Mouse (Mus musculus) myocyte (in vitro differentiated cells): ENCODE results near the gene Rag2. TPM values are rescaled to one million over a fixed set of nuclear protein-coding genes. Genes with fewer than 3 reads are reported as not detected.

ENCODE experiments used
- H3K27me3 ChIP-seq: one replicate; pipeline ENCODE4 v1.6.1; 2011; ENCODE audit not compliant: control insufficient read depth, insufficient read depth, insufficient read length
- H3K36me3 ChIP-seq: one replicate; pipeline ENCODE4 v1.6.1; 2011; ENCODE audit not compliant: control insufficient read depth, insufficient read depth
- H3K4me2 ChIP-seq: one replicate; pipeline ENCODE4 v1.6.1; 2011; ENCODE audit warnings: low read depth, control low read depth
- H3K4me3 ChIP-seq: one replicate; pipeline ENCODE4 v1.5.1; 2011; ENCODE audit warnings: mild to moderate bottlenecking, control low read depth, moderate library complexity
- H3K79me2 ChIP-seq: one replicate; pipeline ENCODE4 v1.6.1; 2011; ENCODE audit not compliant: control insufficient read depth, insufficient read depth
- H3ac ChIP-seq: one replicate; pipeline ENCODE4 v1.6.1; 2011; ENCODE audit not compliant: control insufficient read depth, insufficient read length
- CEBPB ChIP-seq: IDR thresholded peaks from 2 replicates; pipeline ENCODE4 v1.6.1; 2011; ENCODE audit warnings: mild to moderate bottlenecking, moderate library complexity; ENCODE audit not compliant: poor library complexity, insufficient read depth, severe bottlenecking
- E2F4 ChIP-seq: IDR thresholded peaks from one replicate; pipeline ENCODE4 v1.6.1; 2011; ENCODE audit warnings: mild to moderate bottlenecking, control low read depth, moderate library complexity; ENCODE audit not compliant: insufficient read depth
- MAX ChIP-seq: IDR thresholded peaks from one replicate; pipeline ENCODE4 v1.6.1; 2011; ENCODE audit warnings: low read depth, mild to moderate bottlenecking, control low read depth
- MYOD1 ChIP-seq, 3 experiments: IDR thresholded peaks; one replicate each; pipeline ENCODE4 v1.6.1; 2011; ENCODE audit warnings: control low read depth in 2 of 3, low read depth in 2 of 3, mild to moderate bottlenecking in 2 of 3, moderate library complexity in 1 of 3; ENCODE audit not compliant: insufficient read length in 2 of 3, control insufficient read depth in 1 of 3
- MYOG ChIP-seq, 3 experiments: IDR thresholded peaks; one replicate each; pipeline ENCODE4 v1.6.1; 2011; ENCODE audit warnings: control low read depth in 2 of 3, low read depth in 2 of 3, mild to moderate bottlenecking in 2 of 3; ENCODE audit not compliant: insufficient read length in 2 of 3, control insufficient read depth in 1 of 3, insufficient read depth in 1 of 3
- POLR2A ChIP-seq: IDR thresholded peaks from one replicate; pipeline ENCODE4 v1.6.1; 2011; ENCODE audit warnings: low read depth, mild to moderate bottlenecking, control low read depth, moderate library complexity; ENCODE audit not compliant: insufficient read length
- POLR2AphosphoS2 ChIP-seq: IDR thresholded peaks from one replicate; pipeline ENCODE4 v1.6.1; 2011; ENCODE audit warnings: low read depth, control low read depth; ENCODE audit not compliant: insufficient read length
- REST ChIP-seq: IDR thresholded peaks from one replicate; pipeline ENCODE4 v1.6.1; 2011; ENCODE audit warnings: mild to moderate bottlenecking, control low read depth, moderate library complexity; ENCODE audit not compliant: insufficient read depth, insufficient read length
- SRF ChIP-seq: IDR thresholded peaks from one replicate; pipeline ENCODE4 v1.6.1; 2011; ENCODE audit warnings: low read depth; ENCODE audit not compliant: control insufficient read depth, insufficient read length
- TCF12 ChIP-seq: IDR thresholded peaks from one replicate; pipeline ENCODE4 v1.6.1; 2011; ENCODE audit warnings: mild to moderate bottlenecking, control low read depth; ENCODE audit not compliant: poor library complexity, insufficient read depth, severe bottlenecking
- TCF3 ChIP-seq: IDR thresholded peaks from one replicate; pipeline ENCODE4 v1.6.1; 2011; ENCODE audit warnings: low read depth, control low read depth; ENCODE audit not compliant: insufficient read length
- USF1 ChIP-seq: IDR thresholded peaks from one replicate; pipeline ENCODE4 v1.6.1; 2011; ENCODE audit warnings: low read depth, mild to moderate bottlenecking, control low read depth, moderate library complexity
- polyA plus RNA-seq: library from polyadenylated mRNA; unstranded; fragments of >200 nt; fragmentation: generic; extraction: Trizol; gene quantifications from one replicate; pipeline ENCODE4 v1.2.1, GENCODE M21; 2012; ENCODE audit warnings: missing spikeins

Rag2 gene
- polyA plus RNA-seq, 1 experiment, result not detected

DNA sequence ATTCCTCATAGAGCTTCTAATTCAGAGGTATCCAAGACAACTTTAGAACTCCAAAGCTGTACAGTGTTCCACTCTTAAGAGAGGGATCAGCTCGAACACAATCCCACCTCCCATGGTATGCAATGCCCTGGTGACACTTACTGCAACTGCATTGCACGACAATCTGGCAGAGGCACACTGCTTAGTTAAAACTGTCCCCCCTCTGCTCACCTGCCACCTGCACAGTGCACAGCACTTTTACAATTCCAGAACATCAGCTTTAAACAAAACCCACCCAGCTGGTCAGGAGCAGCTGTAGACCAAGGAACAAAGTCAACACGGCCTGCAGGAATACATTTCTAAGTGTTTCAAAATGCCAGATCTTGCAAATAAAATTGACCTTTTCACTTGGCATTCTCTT lies 3.6 kb upstream of the Rag2 start:
- Histone ChIP-seq H3K79me2 (no peaks in the 10 kb centered on the region), H3K4me2 (no peak overlapping the region), H3K27me3 (peaks cover 6% of the 10 kb centered on the region), H3ac (no peak overlapping the region), H3K4me3 (no peak overlapping the region), H3K36me3 (no peaks in the 10 kb centered on the region)
- TF ChIP-seq MYOG (IDR thresholded peaks at IDR 0.05; ENCODE audit: control insufficient read depth in 1 of 3, insufficient read depth in 1 of 3, insufficient read length in 2 of 3, low read depth in 2 of 3) (no peak), POLR2A (no peak), SRF (no peak), REST (no peak), TCF12 (no peak), MYOD1 (IDR thresholded peaks at IDR 0.05; ENCODE audit: control insufficient read depth in 1 of 3, insufficient read length in 2 of 3, low read depth in 2 of 3) (no peak), POLR2AphosphoS2 (no peak), CEBPB (no peak), USF1 (no peak), MAX (no peak), E2F4 (no peak), TCF3 (no peak)

- no peaks in the 10 kb centered on the region for H3K36me3 ChIP-seq
- no peaks in the 10 kb centered on the region for H3K79me2 ChIP-seq
- H3K4me2 ChIP-seq, result no peak overlapping the region
- TF ChIP-seq MYOD1 (IDR thresholded peaks at IDR 0.05; ENCODE audit: control insufficient read depth in 1 of 3, insufficient read length in 2 of 3, low read depth in 2 of 3), result no peak
- TF ChIP-seq TCF3, result no peak
- TF ChIP-seq E2F4, result no peak
- no peak for TF ChIP-seq USF1
- TF ChIP-seq TCF12, result no peak
- TF ChIP-seq SRF, result no peak
- no peak for TF ChIP-seq MYOG (IDR thresholded peaks at IDR 0.05; ENCODE audit: control insufficient read depth in 1 of 3, insufficient read depth in 1 of 3, insufficient read length in 2 of 3, low read depth in 2 of 3)
- TF ChIP-seq POLR2A, result no peak
- TF ChIP-seq REST, result no peak
- no peak for TF ChIP-seq CEBPB
- no peak for TF ChIP-seq POLR2AphosphoS2
- no peak for TF ChIP-seq MAX
- H3K27me3 ChIP-seq, result peaks cover 6% of the 10 kb centered on the region
- no peak overlapping the region for H3ac ChIP-seq
- H3K4me3 ChIP-seq, result no peak overlapping the region
These were observed 2.9 kb upstream of the Rag2 start for GRCm38 (mm10) chr2:101621611-101622010.

GRCm38 (mm10) chr2:101623042-101623441 lies 1.5 kb upstream of the Rag2 start:
- no peak overlapping the region for H3K4me2 ChIP-seq
- no peaks in the 10 kb centered on the region for H3K36me3 ChIP-seq
- TF ChIP-seq SRF (no peak), TCF12 (no peak), MYOD1 (IDR thresholded peaks at IDR 0.05; ENCODE audit: control insufficient read depth in 1 of 3, insufficient read length in 2 of 3, low read depth in 2 of 3) (no peak), USF1 (no peak), TCF3 (no peak), CEBPB (no peak), POLR2A (no peak), REST (no peak), MAX (no peak), POLR2AphosphoS2 (no peak), E2F4 (no peak), MYOG (IDR thresholded peaks at IDR 0.05; ENCODE audit: control insufficient read depth in 1 of 3, insufficient read depth in 1 of 3, insufficient read length in 2 of 3, low read depth in 2 of 3) (no peak)
- no peak overlapping the region for H3ac ChIP-seq
- no peak overlapping the region for H3K4me3 ChIP-seq
- H3K79me2 ChIP-seq, result no peaks in the 10 kb centered on the region
- peaks cover 6% of the 10 kb centered on the region for H3K27me3 ChIP-seq

GRCm38 (mm10) chr2:101624011-101624410 lies 507 bp upstream of the Rag2 start:
- TF ChIP-seq CEBPB (no peak), E2F4 (no peak), MYOD1 (IDR thresholded peaks at IDR 0.05; ENCODE audit: control insufficient read depth in 1 of 3, insufficient read length in 2 of 3, low read depth in 2 of 3) (no peak), MAX (no peak), REST (no peak), TCF3 (no peak), SRF (no peak), POLR2AphosphoS2 (no peak), POLR2A (no peak), TCF12 (no peak), MYOG (IDR thresholded peaks at IDR 0.05; ENCODE audit: control insufficient read depth in 1 of 3, insufficient read depth in 1 of 3, insufficient read length in 2 of 3, low read depth in 2 of 3) (no peak), USF1 (no peak)
- H3K79me2 ChIP-seq, result no peaks in the 10 kb centered on the region
- H3K36me3 ChIP-seq, result no peaks in the 10 kb centered on the region

DNA sequence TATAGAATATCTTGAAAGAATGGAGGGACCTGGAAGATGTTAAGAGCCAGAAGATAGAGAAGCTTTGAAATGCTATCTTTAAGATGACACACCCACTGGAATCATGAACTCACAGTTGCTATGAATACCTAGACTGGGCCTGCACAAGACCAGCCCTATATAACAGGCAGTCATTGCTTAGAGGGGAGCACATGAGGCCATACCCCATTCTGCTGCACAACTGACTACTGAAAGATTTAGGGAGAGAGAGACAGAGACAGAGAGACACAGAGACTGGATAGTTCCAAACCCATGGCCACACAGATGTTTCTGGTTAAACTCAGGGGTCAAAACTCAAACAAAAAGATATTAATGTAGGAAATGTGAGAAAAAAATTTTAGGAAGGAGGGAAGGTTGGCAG lies 2.7 kb downstream of the Rag2 start:
- Histone ChIP-seq H3K36me3 (no peaks in the 10 kb centered on the region), H3K27me3 (no peaks in the 10 kb centered on the region), H3K4me2 (no peak overlapping the region), H3ac (no peak overlapping the region), H3K4me3 (no peak overlapping the region), H3K79me2 (no peaks in the 10 kb centered on the region)
- TF ChIP-seq TCF3 (no peak), POLR2AphosphoS2 (no peak), CEBPB (no peak), USF1 (no peak), TCF12 (no peak), MYOD1 (IDR thresholded peaks at IDR 0.05; ENCODE audit: control insufficient read depth in 1 of 3, insufficient read length in 2 of 3, low read depth in 2 of 3) (no peak), MAX (no peak), REST (no peak), MYOG (IDR thresholded peaks at IDR 0.05; ENCODE audit: control insufficient read depth in 1 of 3, insufficient read depth in 1 of 3, insufficient read length in 2 of 3, low read depth in 2 of 3) (no peak), SRF (no peak), E2F4 (no peak), POLR2A (no peak)

More at GRCm38 (mm10) chr2:101624011-101624410, 507 bp upstream of the Rag2 start:
- Histone ChIP-seq H3K27me3 (peaks cover 6% of the 10 kb centered on the region), H3K4me3 (no peak overlapping the region), H3ac (no peak overlapping the region), H3K4me2 (no peak overlapping the region)
